Mouse (Mus musculus) yolk sac, embryonic 10.5 days (tissue): ENCODE measurements around the gene Grap2.
A peak's percentile ranks its signal among the peaks of the same experiment; 100 is the strongest.

Experiments used
- DNase-seq: peaks from one replicate; pipeline ENCODE4 v3.0.0-alpha.2; 2017; ENCODE audit warnings: low spot score

Gene Grap2

DNA sequence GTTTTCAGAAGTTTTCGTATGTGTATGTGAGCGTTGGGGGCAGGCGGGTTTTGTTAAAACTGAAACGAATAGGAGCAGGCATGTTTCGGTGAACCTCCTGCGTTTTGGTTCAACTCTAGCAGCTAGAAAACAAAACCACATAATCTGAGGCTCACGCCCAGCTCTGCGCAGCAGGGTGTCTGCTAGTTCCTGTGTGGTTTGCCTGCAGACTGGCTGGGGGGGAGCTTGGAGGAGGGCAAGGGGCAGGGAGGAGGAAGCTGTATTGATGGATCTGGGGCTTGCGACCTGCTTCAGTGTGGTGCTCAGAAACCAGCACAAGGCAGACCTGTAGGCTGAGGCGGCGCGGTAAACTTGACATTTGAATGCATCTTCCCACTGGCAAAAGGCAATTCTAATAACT, at the start of gene Grap2:
Gene Grap2, plus strand, starts transcription at position 304 of the 400 bp plus-strand sequence.
- no peak for DNase-seq

DNA sequence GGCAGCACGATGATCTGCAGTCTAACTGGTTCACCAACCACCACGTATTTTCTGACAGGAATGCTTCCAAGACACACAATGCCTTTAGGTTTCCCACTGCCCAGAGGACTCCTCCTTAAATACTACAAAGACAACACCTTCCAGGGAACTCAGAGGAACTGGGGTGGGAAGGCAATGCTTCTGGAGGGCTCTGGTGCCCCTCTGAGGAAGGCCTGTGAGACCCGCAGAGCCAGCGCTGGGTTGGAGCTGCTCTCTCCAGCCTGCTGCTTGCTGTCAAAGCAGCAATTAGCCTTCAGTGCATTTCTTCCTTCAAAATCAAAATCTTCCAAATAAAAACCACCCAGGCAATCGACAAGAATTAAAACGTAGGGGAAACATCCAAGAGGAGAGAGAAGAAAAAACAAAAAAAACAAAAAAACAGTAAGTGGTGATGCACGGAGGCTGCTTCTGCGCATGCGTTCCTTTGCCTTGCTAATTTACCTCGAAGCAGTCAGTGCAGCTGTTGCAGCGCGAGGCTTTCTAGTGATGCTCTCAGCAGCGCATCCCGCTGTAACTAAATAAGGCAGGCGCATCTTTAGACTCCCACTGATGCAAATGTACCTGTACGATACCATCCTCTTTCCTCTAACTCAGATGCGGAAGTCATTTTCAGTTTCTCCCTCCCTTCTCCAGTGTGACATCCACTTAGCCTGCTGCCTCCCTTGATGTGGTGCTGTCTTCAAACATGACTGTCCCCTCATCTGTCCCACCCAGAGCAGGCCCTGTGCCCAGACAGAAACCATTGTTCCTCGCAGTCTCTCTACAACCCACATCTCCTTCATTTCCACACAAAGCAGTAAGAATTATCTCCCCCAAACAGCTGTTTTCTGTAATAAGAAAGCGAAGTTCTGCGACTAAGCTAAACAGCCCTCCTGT, 42.2 kb upstream of the Grap2 start:
- DNase-seq = no peak

DNA sequence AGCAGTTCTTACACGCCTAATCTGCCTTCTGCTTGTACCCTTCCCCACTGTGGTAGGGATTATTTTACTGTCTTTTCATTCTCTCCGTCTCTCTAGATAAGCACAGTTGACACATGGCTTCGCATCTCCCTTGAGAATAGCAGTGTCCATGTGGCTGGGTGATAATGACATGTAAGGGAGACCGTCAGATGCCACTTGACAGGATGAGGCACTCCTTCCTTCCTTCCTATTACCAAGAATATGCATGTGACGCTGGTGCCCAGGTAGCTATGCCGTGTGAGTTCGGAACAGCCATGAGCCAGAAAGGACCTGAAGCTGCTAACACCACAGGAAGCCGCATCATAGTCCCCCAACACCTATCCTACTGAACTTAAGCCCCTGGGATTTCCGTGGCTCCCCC, 41.4 kb upstream of the Grap2 start:
- no peak for DNase-seq

DNA sequence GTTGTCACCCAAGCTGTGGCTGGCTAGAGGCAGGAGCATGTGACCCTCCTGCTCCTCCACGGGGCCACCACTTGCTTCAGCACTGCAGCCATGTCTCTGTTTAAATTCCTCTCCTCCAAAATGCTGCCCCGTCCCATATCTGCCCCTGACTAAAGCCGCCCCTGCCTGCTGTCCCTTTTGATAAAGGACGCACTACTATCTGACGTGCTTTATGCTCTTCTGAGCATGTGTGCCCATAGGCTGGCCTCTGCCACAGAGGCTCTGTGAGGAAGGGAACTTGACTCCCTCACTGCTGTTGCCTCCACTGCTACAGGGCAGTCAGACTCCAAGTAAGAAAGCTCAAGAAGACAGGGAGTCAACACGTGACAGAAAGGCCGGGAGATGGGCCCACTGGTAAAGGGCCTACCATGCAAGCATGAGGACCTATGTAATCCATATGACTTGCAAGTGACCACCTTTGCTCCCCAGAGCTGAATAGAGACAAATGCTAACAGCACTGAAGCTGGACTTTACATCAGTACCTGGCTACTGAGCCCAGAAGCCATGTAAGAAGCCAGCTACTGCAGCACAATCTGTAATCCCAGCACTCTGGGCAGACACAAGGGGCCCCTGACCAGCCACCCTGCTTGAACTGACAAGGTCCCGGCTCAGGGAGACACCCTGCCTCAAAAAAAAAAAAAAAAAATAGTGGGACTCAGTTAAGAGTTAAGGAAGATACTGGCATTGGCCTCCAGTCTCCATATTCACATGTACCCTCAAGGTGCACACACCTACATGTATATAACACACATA, 39.9 kb upstream of the Grap2 start:
- DNase-seq = peak; percentile 4

DNA sequence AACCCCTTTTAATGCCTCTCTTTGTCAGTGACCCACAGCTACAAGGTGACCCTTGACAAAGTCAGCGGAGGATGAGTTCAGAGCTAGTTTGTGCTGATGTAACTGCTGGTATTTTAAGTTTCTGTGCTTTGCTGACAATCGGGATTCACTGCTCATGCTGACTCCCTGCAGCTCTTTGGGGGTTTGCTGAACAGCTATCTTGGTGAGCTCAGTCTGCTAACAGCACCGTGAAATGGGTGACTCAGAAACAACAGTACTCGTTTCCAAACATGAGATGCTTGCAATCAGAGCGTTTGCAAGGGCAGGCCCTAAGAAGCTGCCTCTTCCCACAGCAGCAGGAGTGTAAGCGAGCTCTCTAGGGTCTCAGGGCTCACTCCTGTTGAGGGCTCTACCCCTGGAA, 39.1 kb upstream of the Grap2 start:
- no peak for DNase-seq

DNA sequence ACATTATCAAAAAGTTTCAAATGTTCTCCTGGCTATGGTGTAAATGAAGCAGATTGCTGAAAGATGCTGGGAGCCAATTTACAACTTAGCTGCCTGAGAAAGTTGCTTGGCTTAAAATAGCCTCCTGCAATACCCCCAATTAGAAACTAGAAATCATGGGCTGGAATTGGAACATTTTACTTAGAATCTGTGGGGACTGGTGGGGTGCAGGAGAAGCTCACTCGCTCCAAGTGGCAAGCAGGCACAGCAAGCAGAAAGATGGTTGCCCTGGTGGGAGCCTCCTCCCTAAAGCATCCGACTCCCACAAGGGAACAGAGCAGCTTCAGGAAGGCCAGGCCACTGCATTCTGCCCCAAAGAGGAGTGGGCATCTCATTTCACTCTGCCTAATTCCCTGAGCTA, 36.3 kb upstream of the Grap2 start:
- no peak for DNase-seq

DNA sequence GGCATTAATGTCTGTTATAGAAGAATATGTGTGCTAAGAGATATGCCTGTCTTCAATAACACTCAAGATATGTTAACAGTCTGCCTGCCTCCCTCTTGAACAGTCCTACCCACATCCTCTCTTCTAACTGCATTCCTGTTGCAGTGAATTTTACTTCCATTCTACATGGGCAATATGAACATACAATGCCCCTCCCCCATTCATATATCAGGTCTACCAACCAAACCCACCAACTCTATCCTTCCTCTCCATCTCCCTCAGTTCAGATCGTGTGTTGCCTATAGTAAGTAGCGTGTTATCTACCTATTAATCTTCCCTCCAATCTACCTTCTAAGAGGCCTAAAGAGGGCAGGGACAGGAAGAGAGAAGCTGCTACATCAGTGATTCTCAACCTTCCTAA, 34.3 kb upstream of the Grap2 start:
- DNase-seq = no peak

DNA sequence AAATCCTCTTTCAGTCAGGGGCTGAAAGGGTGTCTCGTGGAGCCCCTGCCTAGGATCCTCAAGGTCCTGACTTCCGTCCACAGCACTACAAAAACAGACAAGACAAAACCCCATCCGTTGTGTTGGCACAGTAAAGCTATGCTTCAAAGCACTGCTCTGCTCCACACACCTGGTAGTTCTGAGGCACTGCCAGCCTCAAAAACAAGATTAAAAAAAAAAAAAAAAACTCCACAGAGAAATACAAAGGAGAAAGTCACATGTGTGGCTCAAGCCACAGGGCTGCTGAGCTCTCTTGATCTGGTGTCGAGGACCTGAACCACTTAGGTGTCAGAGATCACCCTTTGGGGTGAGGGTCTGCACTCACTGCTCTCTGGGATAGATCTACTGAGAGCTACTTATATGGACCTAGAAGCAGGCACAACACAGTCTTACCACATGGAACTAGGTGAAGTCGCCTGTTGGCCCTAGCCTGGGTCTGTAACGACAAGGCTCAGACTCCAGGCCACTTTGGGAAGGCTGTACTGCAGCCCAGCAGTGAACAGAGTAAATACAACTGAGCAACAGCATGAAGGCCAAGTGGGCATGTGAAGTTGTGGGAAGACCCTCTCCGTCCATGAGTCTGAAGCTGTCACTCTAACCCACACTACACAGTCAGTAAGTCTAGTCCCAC, 33.6 kb upstream of the Grap2 start:
- DNase-seq = no peak

DNA sequence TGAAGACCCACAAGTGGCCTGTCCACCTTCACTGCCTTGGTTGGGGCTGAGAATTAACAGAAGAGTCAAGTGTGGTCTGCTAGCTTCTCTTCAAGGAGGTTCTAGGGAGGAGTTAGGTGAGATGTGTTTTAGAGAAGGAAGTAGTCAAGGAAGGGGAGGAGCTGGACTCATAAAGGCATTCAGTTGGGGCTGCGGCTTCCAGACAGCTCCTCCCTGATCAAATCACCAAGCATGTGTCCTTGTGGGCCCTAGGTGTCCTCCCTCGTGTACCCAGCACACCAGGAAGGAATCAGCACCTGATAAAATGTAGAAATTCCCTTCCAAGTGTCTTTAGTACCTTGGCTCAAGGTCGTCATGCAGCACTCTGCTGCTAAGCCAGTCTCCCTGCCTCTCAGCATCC, 28.3 kb upstream of the Grap2 start:
- DNase-seq = no peak

DNA sequence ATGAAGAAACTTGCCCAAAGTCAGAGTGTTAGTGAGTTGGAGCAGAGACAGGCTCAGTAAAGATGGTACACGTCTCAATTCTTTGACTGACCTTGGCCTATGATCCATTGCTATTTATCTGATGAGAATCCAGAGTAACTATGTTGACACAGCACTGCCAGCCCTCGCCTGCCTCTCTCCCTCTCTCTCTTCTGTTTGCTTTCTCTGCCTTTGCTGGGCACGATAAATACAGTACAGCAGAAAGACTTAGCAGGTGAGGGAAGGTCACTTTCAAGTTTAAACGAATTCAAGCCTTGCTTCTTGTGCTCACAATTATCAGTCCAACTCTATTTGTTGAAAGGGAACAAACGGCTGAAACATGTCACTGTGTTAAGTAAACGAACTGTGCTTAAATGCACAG, 27.0 kb upstream of the Grap2 start:
- DNase-seq = no peak

DNA sequence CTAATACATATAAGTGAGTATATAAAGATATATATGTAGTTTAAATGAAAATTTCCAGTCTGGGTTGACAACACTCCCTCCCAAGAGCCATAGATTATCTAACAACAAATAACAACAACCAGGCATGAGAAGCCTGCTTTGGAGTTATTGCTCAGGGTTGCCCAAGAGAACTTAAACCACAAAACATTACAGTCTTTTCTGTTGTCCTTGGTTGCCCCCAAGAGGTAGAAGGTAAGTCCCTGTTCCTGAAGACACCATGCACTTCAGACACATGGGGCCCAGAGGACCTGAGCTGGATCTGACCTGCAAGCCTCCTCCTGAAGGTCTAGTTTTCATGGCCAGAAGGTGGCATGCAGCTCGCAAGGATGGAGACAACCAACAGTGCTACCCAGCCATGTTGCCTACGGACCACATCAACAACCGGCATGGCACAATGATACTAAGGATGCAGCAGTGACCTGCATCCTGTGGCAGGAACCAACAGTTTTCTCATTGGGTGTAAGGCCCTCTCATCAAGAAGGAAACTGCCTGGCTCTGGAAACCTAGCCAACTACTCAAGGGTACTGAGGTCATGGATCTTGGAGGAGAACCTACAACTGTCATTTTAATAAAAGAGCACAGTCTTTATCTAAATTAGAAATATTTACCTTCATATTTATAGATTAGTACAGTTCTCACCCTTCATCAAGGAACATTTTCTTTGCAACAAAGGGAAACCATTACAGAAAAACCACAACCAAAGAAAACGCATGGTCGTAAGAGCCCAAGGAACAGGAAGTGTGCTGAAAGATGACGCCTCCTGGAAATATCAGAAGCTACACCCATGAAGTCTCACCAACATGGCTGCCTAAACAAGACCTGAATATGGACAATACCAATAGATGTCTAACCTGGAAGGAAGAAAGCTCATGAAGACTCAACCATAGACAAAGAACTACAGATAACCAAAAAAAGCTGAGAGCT, 17.3 kb upstream of the Grap2 start:
- no peak for DNase-seq

DNA sequence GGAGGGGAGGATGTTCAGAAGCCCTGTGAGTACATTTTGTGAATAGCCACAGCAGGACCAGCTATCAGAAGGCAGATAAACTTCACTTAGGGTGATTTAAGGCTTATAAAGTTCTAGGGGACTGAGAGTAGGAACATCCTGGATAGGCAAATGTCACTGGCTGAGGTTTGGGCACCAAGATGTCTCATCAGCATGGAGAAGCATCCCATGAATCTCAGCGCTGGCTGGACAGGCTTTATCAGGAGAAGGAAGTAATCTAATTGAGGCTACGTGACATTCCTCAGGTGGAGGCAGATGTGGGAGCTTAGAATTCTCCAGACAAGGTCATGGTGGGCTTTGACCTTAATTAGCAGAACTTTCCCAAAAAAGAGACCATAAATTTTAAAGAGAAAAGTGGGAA, 16.4 kb upstream of the Grap2 start:
- no peak for DNase-seq

DNA sequence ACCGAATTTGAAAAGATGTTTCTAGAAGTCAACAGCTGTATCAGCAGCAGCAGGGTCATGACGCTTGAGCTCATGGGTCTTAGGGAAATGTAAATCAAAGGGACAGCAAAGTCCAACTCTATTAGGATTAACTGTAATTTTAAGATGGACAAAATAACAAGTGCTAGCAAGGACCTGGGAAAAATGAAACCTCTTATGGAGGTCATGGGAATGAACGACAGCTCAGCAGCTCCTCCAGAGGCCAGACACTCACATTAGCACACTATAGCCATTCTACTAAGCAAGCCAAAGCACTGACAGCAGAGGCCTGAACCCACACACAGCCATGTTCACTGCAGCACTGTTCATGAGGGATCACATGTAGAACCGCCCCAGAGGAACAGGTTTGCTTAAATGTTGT, 14.6 kb upstream of the Grap2 start:
- DNase-seq = no peak

DNA sequence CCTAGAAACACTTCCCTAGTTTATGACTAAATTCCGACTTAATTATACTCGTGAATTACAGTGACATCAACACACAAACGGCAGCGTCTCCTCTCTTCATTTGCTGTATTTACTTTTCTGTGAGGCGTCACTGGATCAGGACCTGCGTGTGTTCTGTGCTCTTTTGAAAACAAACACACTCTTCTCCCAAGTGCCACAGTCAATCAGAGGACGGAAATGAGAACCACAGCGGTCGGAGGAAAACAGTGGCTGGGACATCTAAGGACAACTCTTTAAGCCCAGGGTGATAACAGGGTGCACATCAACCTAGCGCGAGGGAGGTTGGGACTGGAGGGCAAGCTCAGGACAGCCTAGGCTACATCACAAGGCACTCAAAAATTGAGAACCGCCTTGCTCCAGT, 12.9 kb upstream of the Grap2 start:
- DNase-seq = no peak

DNA sequence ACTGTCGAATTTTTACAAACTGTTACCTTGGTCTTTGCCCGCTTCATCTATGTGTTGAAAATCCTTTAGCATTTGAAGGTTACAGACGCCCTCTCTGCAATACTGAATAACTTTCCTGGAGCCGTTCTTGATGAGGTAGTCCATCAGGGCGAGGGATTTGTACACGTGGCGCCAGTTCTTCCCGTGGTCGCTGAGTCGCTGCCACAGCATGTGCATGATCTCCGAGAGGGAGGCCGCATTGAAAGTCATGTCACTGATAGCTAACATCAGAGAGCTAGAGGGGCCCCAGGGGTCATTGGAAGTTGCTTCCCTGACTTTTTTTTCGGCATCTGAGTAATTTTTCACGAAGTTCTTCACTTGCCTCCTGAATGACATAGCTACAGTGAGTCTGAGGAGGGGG, 12.4 kb upstream of the Grap2 start:
- no peak for DNase-seq

DNA sequence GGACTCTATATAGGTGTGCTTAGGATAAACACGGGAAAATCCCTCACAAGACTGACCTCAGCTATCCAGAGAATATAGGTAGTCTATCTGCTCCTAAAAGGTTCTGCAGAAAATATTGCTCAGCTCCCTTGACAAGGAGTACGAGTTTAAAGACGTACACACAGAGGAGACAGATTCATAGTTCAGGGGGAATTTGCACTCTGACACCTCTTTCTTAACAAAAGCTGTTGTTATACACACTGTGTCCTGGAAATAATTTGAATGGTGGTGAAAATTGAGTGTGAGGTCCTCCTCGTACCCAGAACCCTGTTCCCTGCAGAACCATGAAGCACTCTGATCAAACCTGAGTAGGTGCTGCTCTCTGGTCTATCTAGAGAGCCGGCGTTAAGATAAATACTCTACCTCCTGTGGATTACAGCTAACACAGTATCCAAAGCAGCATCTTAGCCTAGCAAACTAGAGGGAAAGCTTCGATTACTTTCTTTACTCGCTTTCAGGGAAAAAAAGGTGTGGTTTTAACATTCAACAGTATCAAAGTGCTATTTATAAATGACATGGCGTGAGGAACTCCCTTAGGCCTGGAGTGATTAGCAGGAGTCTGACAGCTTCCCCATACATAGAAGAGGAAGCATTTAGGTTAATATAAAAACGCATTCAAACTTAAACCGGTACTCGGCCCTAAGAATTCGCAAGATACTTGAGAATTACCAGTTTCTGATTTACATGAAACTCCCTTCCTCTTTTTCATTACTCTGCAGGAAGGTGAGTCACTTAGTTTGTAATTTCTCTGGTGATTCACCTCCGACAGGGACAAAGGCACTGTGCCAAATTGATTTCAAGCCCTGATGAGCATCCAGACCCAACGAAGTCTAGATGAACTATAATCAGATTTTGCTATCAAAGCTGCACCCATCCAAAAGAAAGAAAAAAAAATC, 11.5 kb upstream of the Grap2 start:
- DNase-seq = no peak

DNA sequence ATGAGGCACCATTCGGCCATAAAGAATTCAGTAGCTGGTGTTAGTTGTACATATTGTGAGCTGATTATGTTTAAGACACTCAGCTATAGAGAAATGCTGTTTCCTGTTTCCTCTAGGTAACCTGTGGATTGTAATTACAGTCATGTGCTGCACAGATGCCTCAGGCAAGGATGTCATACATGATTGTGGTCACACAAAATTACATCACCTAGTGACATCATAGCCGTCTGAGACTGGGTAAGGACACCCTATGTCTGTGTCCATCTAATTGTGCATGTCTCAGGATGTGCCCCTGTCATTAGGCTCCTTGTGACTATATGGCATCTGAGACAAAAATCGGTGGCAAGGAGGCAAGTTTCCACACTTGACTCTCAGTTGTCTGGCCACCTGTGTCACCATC, 9.9 kb upstream of the Grap2 start:
- DNase-seq = no peak

DNA sequence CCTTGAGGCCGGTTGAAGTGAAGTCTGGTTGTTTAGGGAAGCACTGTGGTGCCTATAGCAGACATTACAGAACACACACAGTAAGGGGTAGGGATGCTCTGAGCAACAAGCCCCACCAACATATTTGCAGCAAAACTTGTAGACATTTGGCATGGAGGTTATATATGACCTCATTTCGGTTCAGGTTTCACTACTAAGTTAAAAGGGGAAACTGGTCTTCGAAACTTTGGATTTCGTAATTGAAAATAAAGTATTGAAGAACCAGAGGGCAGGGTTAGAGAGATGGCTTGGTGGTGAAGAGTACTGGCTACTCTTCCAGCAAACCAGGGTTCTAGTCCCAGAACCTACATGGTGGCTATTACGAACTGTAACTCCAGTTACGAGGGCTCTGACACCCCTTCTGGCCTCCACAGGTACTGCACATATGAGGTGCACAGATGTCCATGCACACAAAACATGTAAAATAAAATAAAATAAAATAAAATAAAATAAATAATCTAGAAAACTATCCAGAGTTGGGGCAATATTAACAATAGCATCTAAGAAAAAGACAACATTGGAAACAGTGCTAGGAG, 8.7 kb upstream of the Grap2 start:
- DNase-seq = no peak

DNA sequence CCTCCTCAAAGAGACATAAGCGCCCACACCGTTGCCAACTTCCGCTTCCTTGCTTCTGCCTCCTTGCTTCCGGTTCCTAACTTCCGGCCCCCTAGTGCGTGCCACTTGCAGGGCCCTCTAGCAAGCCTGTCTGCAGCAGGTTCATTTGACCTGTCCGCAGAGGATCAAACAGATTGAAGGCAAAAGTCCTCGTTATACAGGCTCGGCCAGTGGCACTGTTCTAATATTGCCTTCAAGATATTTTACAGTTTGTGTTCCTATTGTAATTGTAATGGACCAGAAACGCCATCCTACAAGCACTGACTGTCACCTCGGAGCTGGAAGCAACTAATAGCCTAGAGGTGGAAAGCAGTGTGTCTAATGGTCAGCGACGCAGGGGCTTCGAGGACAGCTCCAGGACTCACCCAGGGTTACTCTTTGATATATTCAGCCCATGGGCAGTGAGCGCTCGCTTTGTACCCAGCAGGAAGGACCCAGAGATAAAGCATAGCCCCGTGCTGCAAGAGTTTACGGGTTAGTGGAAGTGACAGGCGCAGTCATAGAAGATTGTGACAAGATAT, 7.2 kb upstream of the Grap2 start, which contains the start of gene Enthd1:
Gene Enthd1, minus strand, starts transcription at position 51 of the 560 bp plus-strand sequence.
- no peak for DNase-seq

DNA sequence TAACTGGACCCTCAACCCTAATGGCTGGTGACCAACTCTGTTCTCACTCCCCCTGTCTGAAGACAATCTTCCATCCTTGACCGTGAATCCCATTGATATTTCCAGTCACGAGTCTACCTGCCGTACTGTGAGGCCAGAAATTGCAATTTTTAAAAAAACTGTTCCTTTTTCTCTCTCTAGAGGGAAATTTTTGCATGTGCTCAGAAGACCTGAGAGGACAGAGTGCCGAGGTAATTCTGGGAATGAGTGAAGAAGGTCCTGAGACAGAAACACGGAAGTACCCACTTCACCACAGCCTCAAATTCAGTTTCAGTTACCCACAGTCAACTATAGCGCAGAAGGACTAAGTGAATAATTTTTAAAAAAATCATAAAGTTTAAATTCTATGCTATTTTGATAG, 5.7 kb upstream of the Grap2 start:
- DNase-seq = no peak
